Comparison of ENCODE assay signal across 11 mouse cellular contexts in the genomic region with DNA sequence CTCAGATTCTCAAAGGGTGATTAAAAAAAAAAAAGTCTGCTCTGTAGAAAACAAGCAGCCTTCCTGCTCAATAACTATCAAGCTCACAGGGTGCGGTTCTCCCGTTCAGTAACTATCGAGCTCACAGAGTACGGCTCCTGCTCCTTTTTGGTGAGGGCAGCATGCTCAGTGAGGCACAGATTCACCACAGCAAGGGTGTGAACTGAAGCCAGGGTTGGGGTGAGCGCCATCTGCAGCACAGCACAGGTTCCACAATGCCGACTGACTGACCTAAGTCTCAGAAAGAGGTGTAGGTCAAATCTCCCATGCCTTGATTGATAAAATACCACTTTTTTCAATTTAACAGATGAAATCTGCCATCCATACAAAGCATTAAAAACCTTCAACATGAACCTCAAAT.
DNase-seq lines count a peak whose midpoint lies in the region; ATAC-seq and TF ChIP-seq lines count a peak whose summit lies in the region.
"Had no signal": no experiment of that assay in that cellular context is flagged by ENCODE, and none has a peak within 500 bp of the region (broad histone marks: within the 10 kb centered on the region; RNA-seq: fewer than 3 reads in every experiment).

No protein-coding gene starts in this region.

- H3K27ac ChIP-seq in hindbrain, postnatal 0 days: no peak overlapping the region
- no peak overlapping the region for H3K27ac ChIP-seq in hindbrain, embryonic 12.5 days
- H3K27ac ChIP-seq in embryonic fibroblast, embryonic 13.5 days (ENCODE audit: insufficient read depth, low read length): no peak overlapping the region
- H3K27ac ChIP-seq: midbrain, embryonic 12.5 days had no signal

- H3K9ac ChIP-seq in hindbrain, postnatal 0 days (replicated peaks; ENCODE audit: low read length): no peak overlapping the region
- H3K9ac ChIP-seq in hindbrain, embryonic 12.5 days: no peak overlapping the region

- H3K4me2 ChIP-seq in hindbrain, postnatal 0 days (ENCODE audit: low read depth, low read length): no peak overlapping the region
- H3K4me2 ChIP-seq in hindbrain, embryonic 12.5 days (replicated peaks): no peak overlapping the region
- H3K4me2 ChIP-seq: midbrain, embryonic 12.5 days had no signal

- no peaks in the 10 kb centered on the region for H3K9me3 ChIP-seq in hindbrain, postnatal 0 days (ENCODE audit: low read length)
- no peaks in the 10 kb centered on the region for H3K9me3 ChIP-seq in hindbrain, embryonic 12.5 days (replicated peaks)
- H3K9me3 ChIP-seq: midbrain, embryonic 12.5 days had no signal

- DNase-seq in hindbrain, postnatal 0 days (ENCODE audit: low spot score): peak; percentile 50
- peak; percentile 25 for DNase-seq in right cerebral cortex, postnatal 4 days
- DNase-seq in right cerebral cortex, adult 18-20 months: no peak
- DNase-seq in kidney, postnatal 14 days: no peak
- DNase-seq: kidney, adult 9 months; lung, adult 2 months; thymus, adult 18-20 months had no signal

- peak; percentile 60 for TF ChIP-seq CTCF in hindbrain, postnatal 0 days (IDR thresholded peaks at IDR 0.05; ENCODE audit: low read depth)
- 0 out of 2 replicates have a peak, but pooled peaks have one; percentile 34 for TF ChIP-seq CTCF in embryonic fibroblast, embryonic 13.5 days (IDR thresholded peaks at IDR 0.05; ENCODE audit: borderline replicate concordance, insufficient read depth, low read length)

- no peaks in the 10 kb centered on the region; the same call in none of the 2 replicates for H3K4me1 ChIP-seq in hindbrain, postnatal 0 days (ENCODE audit: insufficient read depth, low read length)
- H3K4me1 ChIP-seq in hindbrain, embryonic 12.5 days: peaks cover 19% of the 10 kb centered on the region
- no peaks in the 10 kb centered on the region for H3K4me1 ChIP-seq in embryonic fibroblast, embryonic 13.5 days (ENCODE audit: control insufficient read depth, insufficient read depth, low read length)

- no peak overlapping the region for H3K4me3 ChIP-seq in hindbrain, postnatal 0 days (ENCODE audit: low read length)
- H3K4me3 ChIP-seq in hindbrain, embryonic 12.5 days: no peak overlapping the region
- no peak overlapping the region for H3K4me3 ChIP-seq in embryonic fibroblast, embryonic 13.5 days (ENCODE audit: insufficient read depth, low read length)
- H3K4me3 ChIP-seq: midbrain, embryonic 12.5 days had no signal

- H3K27me3 ChIP-seq in hindbrain, postnatal 0 days (ENCODE audit: insufficient read depth, low read length): no peaks in the 10 kb centered on the region
- no peaks in the 10 kb centered on the region for H3K27me3 ChIP-seq in hindbrain, embryonic 12.5 days
- H3K27me3 ChIP-seq: midbrain, embryonic 12.5 days had no signal

- 54% methylated on average over 6 of the region's 6 CpGs for WGBS in hindbrain, postnatal 0 days
- 66% methylated on average over 6 of the region's 6 CpGs for WGBS in hindbrain, embryonic 12.5 days

- no peak for ATAC-seq in hindbrain, postnatal 0 days
- ATAC-seq in hindbrain, embryonic 12.5 days (ENCODE audit: low FRiP score): no peak
- peak; percentile 90 for ATAC-seq in cerebellum, adult (ENCODE audit: insufficient number of reproducible peaks, low FRiP score, low TSS enrichment)

- TF ChIP-seq POLR2A in embryonic fibroblast, embryonic 13.5 days (IDR thresholded peaks at IDR 0.05; ENCODE audit: low read depth, low read length): no peak

- H3K36me3 ChIP-seq in hindbrain, postnatal 0 days (ENCODE audit: insufficient read depth, low read length): no peaks in the 10 kb centered on the region
- H3K36me3 ChIP-seq in hindbrain, embryonic 12.5 days: 0 out of 2 replicates have a peak, but pooled peaks cover 2% of the 10 kb centered on the region

Comparison
In these comparisons a context has a peak if more than half of its experiments do, and no peak if none do; other contexts are left out.
1. DNase-seq: peak in hindbrain, postnatal 0 days (single experiment) and right cerebral cortex, postnatal 4 days (single experiment); none in right cerebral cortex, adult 18-20 months (single experiment) and kidney, postnatal 14 days (single experiment).